Mouse (Mus musculus) liver, postnatal 0 days (tissue): Measurements from ENCODE around the gene Sele. TPM values are rescaled to one million over a fixed set of nuclear protein-coding genes. Genes with fewer than 3 reads are reported as not detected.
A peak's percentile ranks its signal among the peaks of the same experiment; 100 is the strongest.

Source experiments
- ATAC-seq: fragments of 200-750 bp; cut with Nextera tagmentation; 2 replicates; pipeline ENCODE4 v1.8.0; 2017; ENCODE audit warnings: mild to moderate bottlenecking, moderate library complexity
- DNase-seq: peaks from one replicate; pipeline ENCODE4 v3.0.0-alpha.2; 2016
- H3K27ac ChIP-seq: fragments of 300-500 bp; sonication (generic); 2 replicates; pipeline ENCODE4 v1.5.1; 2014; ENCODE audit warnings: antibody characterized with exemption, moderate library complexity, mild to moderate bottlenecking, low read depth
- H3K27me3 ChIP-seq: fragments of 300-500 bp; sonication (generic); 2 replicates; pipeline ENCODE4 v1.6.1; 2014; ENCODE audit warnings: low read length, control low read depth, mixed read lengths; ENCODE audit not compliant: insufficient read depth
- H3K36me3 ChIP-seq: fragments of 300-500 bp; sonication (generic); replicated peaks from 2 replicates; pipeline ENCODE4 v1.6.1; 2014; ENCODE audit warnings: mild to moderate bottlenecking, control low read depth, low read length, moderate library complexity, mixed read lengths; ENCODE audit not compliant: insufficient read depth
- H3K4me1 ChIP-seq: fragments of 300-500 bp; sonication (generic); 2 replicates; pipeline ENCODE4 v1.6.1; 2014; ENCODE audit warnings: antibody characterized with exemption, mild to moderate bottlenecking, control low read depth; ENCODE audit not compliant: insufficient read depth
- H3K4me2 ChIP-seq: fragments of 300-500 bp; sonication (generic); 2 replicates; pipeline ENCODE4 v1.6.1; 2014; ENCODE audit warnings: low read depth, mild to moderate bottlenecking, low read length, moderate library complexity, mixed read lengths
- H3K4me3 ChIP-seq: fragments of 300-500 bp; sonication (generic); 2 replicates; pipeline ENCODE4 v1.5.1; 2014; ENCODE audit warnings: low read depth, low read length
- H3K9ac ChIP-seq: fragments of 300-500 bp; sonication (generic); replicated peaks from 2 replicates; pipeline ENCODE4 v1.6.1; 2014; ENCODE audit warnings: mild to moderate bottlenecking, moderate library complexity
- H3K9me3 ChIP-seq: fragments of 300-500 bp; sonication (generic); 2 replicates; pipeline ENCODE4 v1.6.1; 2016; ENCODE audit warnings: mild to moderate bottlenecking, control low read depth, low read length, mixed read lengths
- CTCF ChIP-seq: sonication (generic); IDR thresholded peaks from 2 replicates; pipeline ENCODE4 v1.5.1; 2016; ENCODE audit warnings: antibody characterized with exemption, low read depth
- EP300 ChIP-seq: IDR thresholded peaks from 2 replicates; pipeline ENCODE4 v1.6.1; 2016; ENCODE audit warnings: antibody characterized with exemption, low read depth, mild to moderate bottlenecking
- WGBS: fragments of 180-500 bp; shearing (Covaris S2); extraction: QIAGEN DNeasy Blood & Tissue Kit; methylation state at CpG from one replicate; pipeline ENCODE4 v1.1.7; 2014; ENCODE audit not compliant: insufficient replicate concordance; 5-methylcytosine and 5-hydroxymethylcytosine counted together
- polyA plus RNA-seq: library from polyadenylated mRNA; unstranded; fragments of >200 nt; fragmentation: Nextera tagmentation; extraction: Ambion mirVana; gene quantifications from 2 replicates; pipeline ENCODE4 v1.2.1, GENCODE M21; 2015

The Sele gene
- polyA plus RNA-seq, 1 experiment from 2014 or later: 0.11 TPM

DNA sequence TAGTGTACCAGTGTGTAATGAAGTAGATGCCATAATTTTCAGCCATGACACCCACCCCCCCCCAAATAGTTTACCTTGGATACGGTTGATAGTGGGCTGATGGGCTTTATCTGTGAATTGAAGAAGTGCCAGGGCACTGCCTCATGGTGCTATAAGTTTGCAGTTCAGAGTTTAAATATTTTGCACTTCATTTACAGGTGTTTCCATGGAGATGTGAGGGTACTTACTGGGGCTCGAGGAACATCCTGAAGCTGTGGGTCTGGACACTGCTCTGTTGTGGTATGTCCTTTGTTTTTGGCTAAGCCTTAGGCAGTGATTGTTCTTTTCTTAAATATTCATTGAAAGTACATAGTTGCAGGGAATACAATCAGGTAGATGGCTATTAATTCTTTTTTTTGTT, 14.8 kb downstream of the Sele start:
- Histone ChIP-seq H3K27me3 (no peaks in the 10 kb centered on the region), H3K4me3 (peak overlapping the region; percentile 6; the same call in 1 of the 2 replicates), H3K4me1 (0 out of 2 replicates have a peak, but pooled peaks cover 2% of the 10 kb centered on the region), H3K9me3 (no peaks in the 10 kb centered on the region), H3K4me2 (peak overlapping the region; percentile 11), H3K36me3 (no peaks in the 10 kb centered on the region), H3K9ac (no peak overlapping the region), H3K27ac (0 out of 2 replicates have a peak overlapping the region, but pooled peaks have one; percentile 20)
- DNase-seq: no peak
- TF ChIP-seq CTCF (no peak), EP300 (no peak)
- ATAC-seq: no peak
- 29% methylated on average over 2 of the region's 2 CpGs for WGBS

GRCm38 (mm10) chr1:164063745-164064144, 15.7 kb downstream of the Sele start:
- Histone ChIP-seq H3K9me3 (no peaks in the 10 kb centered on the region), H3K36me3 (no peaks in the 10 kb centered on the region), H3K27me3 (no peaks in the 10 kb centered on the region), H3K4me3 (peak overlapping the region; percentile 13; the same call in 1 of the 2 replicates), H3K4me2 (peak overlapping the region; percentile 47), H3K9ac (no peak overlapping the region), H3K27ac (0 out of 2 replicates have a peak overlapping the region, but pooled peaks have one; percentile 7), H3K4me1 (0 out of 2 replicates have a peak, but pooled peaks cover 2% of the 10 kb centered on the region)
- DNase-seq (no peak), ATAC-seq (no peak)
- 23% methylated on average over 3 of the region's 3 CpGs for WGBS
- no peak for TF ChIP-seq EP300
- no peak for TF ChIP-seq CTCF

GRCm38 (mm10) chr1:164069261-164069660, 21.2 kb downstream of the Sele start:
- no peak for TF ChIP-seq EP300
- TF ChIP-seq CTCF: no peak
- Histone ChIP-seq H3K9ac (no peak overlapping the region), H3K27me3 (no peaks in the 10 kb centered on the region), H3K4me3 (no peak overlapping the region), H3K4me1 (peaks cover 17% of the 10 kb centered on the region), H3K4me2 (no peak overlapping the region), H3K27ac (no peak overlapping the region), H3K36me3 (no peaks in the 10 kb centered on the region), H3K9me3 (no peaks in the 10 kb centered on the region)
- DNase-seq (no peak), ATAC-seq (no peak)

DNA sequence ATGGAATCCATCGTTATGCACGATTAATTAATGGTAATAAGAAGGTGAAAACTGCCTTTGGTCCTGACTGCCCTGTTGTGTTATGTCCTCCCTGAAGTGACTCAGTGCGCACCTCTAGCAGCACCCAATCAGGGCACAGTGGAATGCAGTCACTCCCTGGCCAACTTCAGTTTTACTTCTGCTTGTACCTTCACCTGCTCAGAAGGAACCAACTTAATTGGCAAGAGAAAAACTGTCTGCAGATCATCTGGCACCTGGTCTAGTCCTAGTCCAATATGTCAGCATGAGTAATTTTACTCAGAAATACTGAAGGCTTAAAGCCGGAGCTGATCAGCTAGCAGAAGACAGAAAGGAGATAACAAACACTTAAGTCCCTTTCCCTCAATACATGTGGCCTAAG, 22.4 kb downstream of the Sele start:
- H3K4me2 ChIP-seq: no peak overlapping the region
- no peaks in the 10 kb centered on the region for H3K27me3 ChIP-seq
- TF ChIP-seq CTCF (no peak), EP300 (no peak)
- 0 out of 2 replicates have a peak overlapping the region, but pooled peaks have one; percentile 41 for H3K27ac ChIP-seq
- H3K9ac ChIP-seq: no peak overlapping the region
- no peaks in the 10 kb centered on the region for H3K9me3 ChIP-seq
- H3K36me3 ChIP-seq: no peaks in the 10 kb centered on the region
- DNase-seq (no peak), ATAC-seq (no peak)
- WGBS: 77% methylated on average over 4 of the region's 4 CpGs
- H3K4me3 ChIP-seq: no peak overlapping the region
- H3K4me1 ChIP-seq: peaks cover 22% of the 10 kb centered on the region

- Histone ChIP-seq H3K4me1 (peaks cover 25% of the 10 kb centered on the region), H3K9me3 (no peaks in the 10 kb centered on the region), H3K9ac (no peak overlapping the region), H3K27me3 (no peaks in the 10 kb centered on the region), H3K36me3 (no peaks in the 10 kb centered on the region), H3K27ac (0 out of 2 replicates have a peak overlapping the region, but pooled peaks have one; percentile 41), H3K4me3 (no peak overlapping the region), H3K4me2 (no peak overlapping the region)
- WGBS: 36% methylated on average over 7 of the region's 7 CpGs
- ATAC-seq (no peak), DNase-seq (no peak)
- TF ChIP-seq CTCF (no peak), EP300 (no peak)
Observed at GRCm38 (mm10) chr1:164071111-164071510, 23.1 kb downstream of the Sele start.

DNA sequence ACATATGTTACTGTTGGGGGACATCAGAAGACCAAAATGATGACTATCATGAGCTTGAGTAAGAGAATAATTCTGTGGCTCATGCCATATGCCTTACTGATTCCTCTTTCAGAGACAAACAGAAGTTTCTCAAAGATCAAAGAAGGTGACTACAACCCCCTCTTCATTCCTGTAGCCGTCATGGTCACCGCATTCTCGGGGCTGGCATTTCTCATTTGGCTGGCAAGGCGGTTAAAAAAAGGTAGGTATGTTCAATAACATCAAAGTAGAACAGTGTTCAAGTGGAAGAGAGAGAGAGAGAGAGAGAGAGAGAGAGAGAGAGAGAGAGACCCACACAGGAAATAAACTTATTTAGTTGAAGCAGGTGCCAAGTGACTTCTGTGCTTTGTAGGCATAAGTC, 24.0 kb downstream of the Sele start:
- peak overlapping the region; percentile 41; the same call in 1 of the 2 replicates for H3K27ac ChIP-seq
- peaks cover 23% of the 10 kb centered on the region for H3K4me1 ChIP-seq
- no peak for ATAC-seq
- no peak overlapping the region for H3K9ac ChIP-seq
- H3K4me2 ChIP-seq: no peak overlapping the region
- TF ChIP-seq EP300 (no peak), CTCF (no peak)
- no peak for DNase-seq
- WGBS: 63% methylated on average over 4 of the region's 4 CpGs
- no peak overlapping the region for H3K4me3 ChIP-seq
- H3K9me3 ChIP-seq: no peaks in the 10 kb centered on the region
- no peaks in the 10 kb centered on the region for H3K27me3 ChIP-seq
- H3K36me3 ChIP-seq: no peaks in the 10 kb centered on the region

DNA sequence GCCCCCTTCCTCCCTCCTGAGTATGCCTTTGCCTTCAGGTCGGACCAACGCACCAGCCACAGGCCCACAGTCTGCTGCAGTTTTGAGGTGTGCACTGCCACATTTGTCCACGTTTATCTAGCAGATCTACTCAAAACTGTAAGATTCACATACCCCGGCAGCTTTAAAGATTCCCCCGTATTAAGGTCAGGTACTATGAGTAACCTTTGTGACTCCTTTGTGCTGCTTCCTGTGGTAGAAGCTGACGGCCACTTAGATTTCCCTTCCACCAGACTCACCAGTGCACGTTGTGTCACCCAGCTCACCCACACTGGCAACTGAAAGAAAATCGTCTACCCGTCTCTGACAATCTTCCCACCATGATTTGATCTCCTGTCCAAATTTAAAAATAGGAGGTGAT, 25.1 kb downstream of the Sele start:
- H3K27ac ChIP-seq: no peak overlapping the region
- H3K9me3 ChIP-seq: no peaks in the 10 kb centered on the region
- H3K36me3 ChIP-seq: no peaks in the 10 kb centered on the region
- no peaks in the 10 kb centered on the region for H3K27me3 ChIP-seq
- H3K9ac ChIP-seq: no peak overlapping the region
- H3K4me2 ChIP-seq: no peak overlapping the region
- H3K4me1 ChIP-seq: peaks cover 23% of the 10 kb centered on the region
- TF ChIP-seq CTCF (no peak), EP300 (no peak)
- DNase-seq (no peak), ATAC-seq (no peak)
- WGBS: 51% methylated on average over 9 of the region's 9 CpGs
- H3K4me3 ChIP-seq: no peak overlapping the region
